In the genomic region with DNA sequence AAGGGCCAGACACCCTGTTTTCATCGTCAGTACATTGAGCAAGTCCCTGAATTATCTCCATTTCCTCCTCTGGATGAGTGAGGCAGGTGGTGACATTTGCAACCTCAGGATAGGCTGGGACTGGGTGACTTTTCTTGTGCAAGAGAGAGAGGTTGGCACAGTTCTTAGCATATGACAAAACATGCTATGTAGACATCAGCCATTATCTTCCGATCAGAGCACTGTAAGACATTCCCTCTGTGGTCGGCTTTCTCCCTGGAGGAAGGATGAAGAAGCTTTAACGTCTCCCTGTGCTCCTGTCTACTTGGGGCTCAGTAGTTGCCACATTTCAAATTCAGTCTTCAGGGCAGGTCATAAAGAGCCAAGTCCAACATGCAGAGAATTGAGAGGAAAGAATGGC, we compare ENCODE assay signal across 33 mouse cellular contexts. TPM values are rescaled to one million over a fixed set of nuclear protein-coding genes. Genes with fewer than 3 reads are reported as not detected.
"Had no signal": no experiment of that assay in that cellular context is flagged by ENCODE, and none has a peak within 500 bp of the region (broad histone marks: within the 10 kb centered on the region; RNA-seq: fewer than 3 reads in every experiment).

No protein-coding gene starts in this region.

- H3K9ac ChIP-seq: embryonic facial prominence, embryonic 12.5 days; embryonic facial prominence, embryonic 13.5 days; embryonic facial prominence, embryonic 15.5 days; forebrain, embryonic 12.5 days; forebrain, embryonic 13.5 days; forebrain, embryonic 15.5 days; forebrain, postnatal 0 days had no signal

- H3K27me3 ChIP-seq: embryonic facial prominence, embryonic 12.5 days; embryonic facial prominence, embryonic 13.5 days; embryonic facial prominence, embryonic 15.5 days; forebrain, embryonic 12.5 days; forebrain, embryonic 13.5 days; forebrain, embryonic 15.5 days had no signal

- H3K27ac ChIP-seq: embryonic facial prominence, embryonic 10.5 days; embryonic facial prominence, embryonic 12.5 days; embryonic facial prominence, embryonic 13.5 days; embryonic facial prominence, embryonic 15.5 days; forebrain, embryonic 10.5 days; forebrain, embryonic 12.5 days; forebrain, embryonic 13.5 days; forebrain, embryonic 15.5 days; gastrocnemius, adult 2 months; heart, adult 2 months had no signal

- DNase-seq: cerebellum, adult 2 months; cerebellum, adult 8-10 months; cerebellum, adult 9-10 months; cerebellum, adult 9-11 months; cerebellum, postnatal 10 days; cerebellum, postnatal 14 days; cerebellum, postnatal 25 days; cerebellum, postnatal 36 days; embryo, embryonic 11 days; forebrain, postnatal 0 days; gastrocnemius, adult 2 months; gastrocnemius, postnatal 10 days; gastrocnemius, postnatal 14 days; gastrocnemius, postnatal 25 days; gastrocnemius, postnatal 36 days; heart, adult 18-20 months; heart, adult 2 months had no signal

- H3K4me3 ChIP-seq: embryonic facial prominence, embryonic 10.5 days; embryonic facial prominence, embryonic 12.5 days; embryonic facial prominence, embryonic 13.5 days; embryonic facial prominence, embryonic 15.5 days; erythroblast, embryonic 14.5 days; forebrain, embryonic 10.5 days; forebrain, embryonic 12.5 days; forebrain, embryonic 13.5 days; forebrain, embryonic 15.5 days; gastrocnemius, adult 2 months; heart, adult 2 months had no signal

- H3K36me3 ChIP-seq: embryonic facial prominence, embryonic 10.5 days; embryonic facial prominence, embryonic 12.5 days; embryonic facial prominence, embryonic 13.5 days; embryonic facial prominence, embryonic 15.5 days; forebrain, embryonic 10.5 days; forebrain, embryonic 12.5 days; forebrain, embryonic 15.5 days had no signal

- H3K4me2 ChIP-seq: embryonic facial prominence, embryonic 12.5 days; embryonic facial prominence, embryonic 13.5 days; embryonic facial prominence, embryonic 15.5 days; forebrain, embryonic 12.5 days; forebrain, embryonic 13.5 days; forebrain, embryonic 15.5 days had no signal

- H3K9me3 ChIP-seq: embryonic facial prominence, embryonic 10.5 days; embryonic facial prominence, embryonic 12.5 days; embryonic facial prominence, embryonic 13.5 days; embryonic facial prominence, embryonic 15.5 days; forebrain, embryonic 10.5 days; forebrain, embryonic 12.5 days; forebrain, embryonic 13.5 days; forebrain, embryonic 15.5 days had no signal

- ATAC-seq: forebrain, embryonic 13.5 days; forebrain, embryonic 14.5 days; forebrain, embryonic 15.5 days; forebrain, embryonic 16.5 days; forebrain, postnatal 0 days had no signal

- H3K4me1 ChIP-seq: embryonic facial prominence, embryonic 10.5 days; embryonic facial prominence, embryonic 12.5 days; embryonic facial prominence, embryonic 13.5 days; embryonic facial prominence, embryonic 15.5 days; forebrain, embryonic 10.5 days; forebrain, embryonic 12.5 days; forebrain, embryonic 13.5 days; forebrain, embryonic 15.5 days had no signal

RNA-seq across cellular contexts. Expression of gene Cuzd1, which starts 57.8 kb away (rescaled TPM):
- total RNA-seq: common myeloid progenitor, adult 5-6 weeks; gastrocnemius, postnatal 10 days; gastrocnemius, postnatal 14 days; gastrocnemius, postnatal 4 days; granulocyte monocyte progenitor cell, adult 5-6 weeks had no signal
- polyA plus RNA-seq: embryonic facial prominence, embryonic 10.5 days; embryonic facial prominence, embryonic 11.5 days; embryonic facial prominence, embryonic 12.5 days; embryonic facial prominence, embryonic 13.5 days; erythroblast, embryonic 14.5 days; forebrain, embryonic 10.5 days; forebrain, embryonic 11.5 days; forebrain, embryonic 12.5 days; forebrain, embryonic 13.5 days; forebrain, embryonic 14.5 days; forebrain, embryonic 15.5 days; forebrain, embryonic 16.5 days had no signal
